Mouse (Mus musculus) testis, adult 2 months (tissue): ENCODE measurements around the gene Ctrb1.

ENCODE experiments used
- CTCF ChIP-seq: fragments of 200-500 bp; IDR thresholded peaks from 2 replicates; pipeline ENCODE4 v1.5.1; 2012; ENCODE audit warnings: low read depth, mild to moderate bottlenecking, inconsistent platforms, low read length, moderate library complexity; ENCODE audit not compliant: control insufficient read depth, insufficient read depth, insufficient replicate concordance
- POLR2A ChIP-seq: fragments of 200-500 bp; IDR thresholded peaks from 2 replicates; pipeline ENCODE4 v1.6.1; 2012; ENCODE audit warnings: low read depth, mild to moderate bottlenecking, inconsistent platforms, low read length, moderate library complexity; ENCODE audit not compliant: control insufficient read depth

DNA sequence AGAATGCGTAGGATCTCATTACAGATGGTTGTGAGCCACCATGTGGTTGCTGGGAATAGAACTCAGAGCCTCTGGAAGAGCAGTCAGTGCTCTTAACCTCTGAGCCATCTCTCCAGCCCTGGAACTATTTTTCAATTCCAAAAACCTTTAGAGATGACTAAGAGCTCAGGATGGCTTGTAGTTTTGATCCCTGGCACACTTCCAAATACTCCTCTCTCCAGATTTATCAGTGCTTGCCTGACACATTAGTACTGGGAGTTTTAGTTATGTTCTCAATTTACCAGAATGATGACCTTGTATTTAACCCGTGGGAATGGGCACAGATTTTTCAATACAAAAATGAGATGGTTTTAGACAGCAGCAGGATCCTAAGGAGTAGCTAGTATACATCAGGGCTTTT is 24.1 kb downstream of the Ctrb1 start:
- TF ChIP-seq POLR2A = no peak
- TF ChIP-seq CTCF = no peak
